Mouse (Mus musculus): Measurements from ENCODE around the gene Cacna1c.

The Cacna1c gene

DNA sequence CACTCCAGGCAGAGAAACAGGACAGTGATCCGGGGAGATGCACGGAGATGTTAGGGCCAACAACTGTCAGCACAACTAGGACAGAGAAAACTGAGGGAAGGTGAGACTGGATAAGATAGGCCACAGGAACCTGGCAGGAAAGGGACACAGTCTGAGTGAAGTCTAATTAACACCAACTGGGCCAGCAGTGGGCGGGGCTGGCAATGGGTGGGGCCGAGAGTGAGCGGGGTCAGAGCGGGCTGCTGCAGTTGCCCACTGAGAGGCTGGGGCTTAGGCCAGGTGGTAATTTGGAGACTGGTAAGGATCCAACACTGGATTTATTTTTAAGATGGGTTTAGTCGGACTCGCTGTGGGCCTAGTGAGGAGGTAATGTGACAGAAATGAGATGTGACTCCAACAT, 418.8 kb downstream of the Cacna1c start:
- DNase-seq, result no peak

DNA sequence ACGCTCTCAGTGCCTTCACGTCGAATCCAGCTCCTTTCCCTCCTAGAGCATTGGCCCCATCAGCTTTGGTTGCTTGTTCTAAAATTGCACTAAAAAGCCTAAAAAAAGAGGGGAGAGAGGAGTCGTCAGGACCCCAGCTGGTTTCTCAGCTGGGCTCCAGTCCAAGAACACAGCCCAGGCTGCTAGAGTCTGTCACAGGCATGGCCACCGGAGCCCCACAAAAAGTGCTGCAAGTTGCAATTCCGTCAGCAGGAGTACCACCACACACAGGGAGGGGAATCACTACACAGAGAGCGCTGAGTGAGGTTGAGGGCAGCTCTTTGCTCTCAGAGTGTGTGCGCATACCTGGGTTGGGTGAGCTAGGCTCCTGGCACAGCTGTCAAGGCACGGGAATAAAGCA, 419.8 kb downstream of the Cacna1c start:
- DNase-seq, result peak in 1 of 2 experiments; percentile 37

DNA sequence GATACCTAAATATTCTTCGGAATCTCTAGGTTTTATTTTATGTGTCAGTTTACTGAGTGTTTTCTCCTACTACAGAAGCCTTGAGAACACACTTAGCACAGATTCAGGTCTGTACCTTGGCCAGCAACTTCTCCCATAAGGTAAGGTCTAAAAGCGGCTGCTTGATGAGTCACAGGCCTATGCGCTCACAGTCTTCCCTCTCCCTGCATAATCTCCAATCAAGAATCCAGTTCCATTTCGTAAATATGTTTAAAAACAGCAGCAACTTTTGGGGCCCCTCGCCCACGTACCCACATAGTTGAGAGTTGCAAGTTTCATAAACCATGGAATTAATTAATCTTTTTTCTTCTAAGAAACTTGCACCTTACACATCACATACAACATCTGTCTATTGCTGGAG, 423.6 kb downstream of the Cacna1c start:
- no peak for DNase-seq

DNA sequence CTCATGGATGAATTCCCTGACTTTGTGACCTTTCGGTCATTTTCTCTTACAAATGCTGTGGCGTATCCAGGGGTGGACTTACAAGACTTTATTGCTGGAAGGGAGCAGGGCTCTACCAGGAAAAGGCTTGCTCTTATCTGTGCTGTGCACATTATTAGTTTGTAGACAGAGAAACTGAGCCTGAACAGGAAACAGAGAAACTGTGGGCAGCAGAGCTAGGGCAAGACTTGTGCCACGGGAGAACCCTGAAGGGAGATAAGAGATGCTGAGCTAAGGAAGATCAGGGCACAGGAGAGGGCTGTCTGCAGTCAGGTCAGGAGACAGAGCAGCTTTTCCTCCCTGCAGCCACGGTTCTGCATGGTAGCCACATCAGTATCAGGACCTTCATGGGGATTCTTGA, 425.1 kb downstream of the Cacna1c start:
- DNase-seq, result no peak

DNA sequence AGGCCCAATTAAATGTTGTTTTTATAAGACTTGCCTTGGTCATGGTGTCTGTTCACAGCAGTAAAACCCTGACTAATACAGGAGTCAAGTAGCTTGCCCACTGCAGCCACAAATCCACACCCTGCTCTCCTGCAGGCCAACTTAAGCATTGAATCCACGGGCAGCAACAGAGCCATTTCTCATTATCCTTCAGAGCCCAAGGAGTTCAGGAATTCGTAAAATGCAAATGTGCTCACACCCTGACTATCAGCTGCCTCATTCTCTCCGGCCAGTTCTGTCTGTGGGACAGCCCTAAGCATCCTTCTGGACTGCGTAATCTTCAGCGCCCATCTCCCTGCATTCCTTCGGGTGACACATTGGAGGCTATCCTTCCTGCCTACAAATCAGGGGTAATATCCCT, 425.8 kb downstream of the Cacna1c start:
- no peak for DNase-seq

DNA sequence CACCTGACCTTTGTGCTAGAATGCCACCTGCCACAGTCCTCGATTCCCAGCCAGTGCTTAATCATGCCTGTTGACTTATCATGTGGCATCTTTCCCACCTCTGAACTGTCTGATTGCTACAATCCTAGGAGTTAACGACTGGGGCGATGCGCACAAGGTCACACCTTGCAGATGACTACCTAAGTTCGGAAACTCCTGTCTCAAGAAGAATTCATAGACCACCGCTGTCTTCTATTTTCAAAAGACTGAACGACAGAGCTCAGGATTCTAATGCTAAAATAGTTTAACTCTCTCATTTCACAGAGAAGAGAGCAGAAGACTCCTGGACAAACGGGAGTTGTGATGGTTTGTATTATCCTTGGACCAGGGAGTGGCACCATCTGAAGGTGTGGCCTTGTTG, 426.4 kb downstream of the Cacna1c start:
- no peak for DNase-seq

DNA sequence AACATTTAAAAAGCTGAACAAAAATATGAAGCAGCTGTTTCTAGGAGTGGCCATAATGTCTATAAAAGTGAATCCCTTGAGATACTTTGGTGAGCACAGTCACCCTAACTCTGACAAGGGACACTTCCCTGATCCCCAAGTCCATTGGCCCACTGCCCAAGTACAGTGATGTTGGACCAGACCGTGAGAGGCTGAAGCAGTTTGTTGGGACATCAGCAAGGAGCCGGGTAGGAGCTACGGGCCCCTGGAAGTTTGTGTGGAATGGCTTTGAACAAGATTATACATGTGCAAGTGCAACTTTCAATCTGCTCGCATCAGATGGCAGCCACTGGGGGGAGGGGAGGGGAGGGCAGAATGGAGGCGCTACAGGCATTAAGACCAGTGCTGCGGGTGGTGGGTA, 428.5 kb downstream of the Cacna1c start:
- DNase-seq, result peak in 1 of 2 experiments; percentile 22

DNA sequence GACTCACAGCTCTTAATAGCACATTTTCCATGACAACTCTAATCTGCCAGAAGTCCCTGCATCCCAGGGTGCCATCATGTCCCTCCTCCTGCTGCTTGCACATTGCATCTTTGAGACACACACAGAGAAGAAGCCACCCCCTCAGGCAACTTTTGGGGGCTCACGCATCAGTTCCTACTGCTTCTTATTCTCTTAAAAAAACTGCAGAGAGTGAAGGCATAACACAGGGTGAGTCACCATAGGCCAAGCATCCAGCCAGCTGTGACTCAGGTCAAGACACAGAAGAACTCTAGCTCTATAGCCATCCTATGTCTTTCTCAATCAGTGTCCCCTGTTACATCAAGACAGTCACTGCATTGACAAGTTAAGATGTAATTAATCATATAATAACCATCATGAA, 431.0 kb downstream of the Cacna1c start:
- DNase-seq, result no peak

DNA sequence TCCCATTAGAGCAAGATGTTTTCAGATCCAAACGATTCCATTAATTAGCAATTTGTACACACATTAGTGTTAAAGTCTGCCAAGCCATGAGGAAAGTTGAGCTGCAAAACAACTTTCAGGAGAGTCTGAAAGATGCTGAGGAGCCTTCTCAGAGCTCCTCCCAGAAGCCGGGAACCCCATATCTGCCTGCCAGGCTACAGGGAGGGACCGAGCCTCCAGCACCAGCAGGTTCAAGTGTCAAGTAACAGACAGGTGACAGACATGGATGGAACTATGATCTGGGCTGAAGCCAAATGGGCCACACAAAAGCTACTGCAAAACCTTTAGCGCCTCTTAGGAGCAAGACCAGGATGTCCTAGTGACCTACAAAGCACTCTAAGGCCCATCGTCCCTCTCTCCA, 437.2 kb downstream of the Cacna1c start:
- DNase-seq, result no peak

DNA sequence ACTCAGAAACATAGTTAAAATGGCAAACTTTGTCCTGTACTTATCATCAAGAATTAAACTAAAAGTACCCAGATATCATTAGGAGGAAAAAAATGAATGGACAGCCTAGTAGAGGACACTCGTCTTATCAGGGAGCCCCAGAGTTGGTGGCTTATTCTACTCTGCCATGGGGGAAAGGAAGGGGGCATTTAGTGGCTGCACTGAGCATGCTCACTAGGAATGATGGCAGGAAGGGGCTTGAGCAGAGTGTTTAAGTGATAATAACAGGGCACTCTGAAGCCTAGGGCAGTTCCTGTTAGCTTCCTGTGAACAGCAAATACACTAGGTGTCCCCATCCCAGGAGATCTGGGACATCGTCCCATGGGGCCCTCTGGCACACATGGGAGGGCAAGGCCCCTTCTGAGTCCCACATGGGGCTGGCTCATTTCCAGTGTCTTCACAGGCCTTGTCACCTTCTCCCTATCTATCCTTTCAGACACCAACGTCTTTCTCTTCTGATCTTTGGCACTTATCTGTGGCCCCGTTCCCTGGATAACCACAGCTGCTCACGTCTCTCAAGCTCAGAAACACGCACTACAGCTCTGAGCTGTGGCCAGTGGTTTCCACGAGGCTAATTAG, 437.8 kb downstream of the Cacna1c start:
- no peak for DNase-seq

DNA sequence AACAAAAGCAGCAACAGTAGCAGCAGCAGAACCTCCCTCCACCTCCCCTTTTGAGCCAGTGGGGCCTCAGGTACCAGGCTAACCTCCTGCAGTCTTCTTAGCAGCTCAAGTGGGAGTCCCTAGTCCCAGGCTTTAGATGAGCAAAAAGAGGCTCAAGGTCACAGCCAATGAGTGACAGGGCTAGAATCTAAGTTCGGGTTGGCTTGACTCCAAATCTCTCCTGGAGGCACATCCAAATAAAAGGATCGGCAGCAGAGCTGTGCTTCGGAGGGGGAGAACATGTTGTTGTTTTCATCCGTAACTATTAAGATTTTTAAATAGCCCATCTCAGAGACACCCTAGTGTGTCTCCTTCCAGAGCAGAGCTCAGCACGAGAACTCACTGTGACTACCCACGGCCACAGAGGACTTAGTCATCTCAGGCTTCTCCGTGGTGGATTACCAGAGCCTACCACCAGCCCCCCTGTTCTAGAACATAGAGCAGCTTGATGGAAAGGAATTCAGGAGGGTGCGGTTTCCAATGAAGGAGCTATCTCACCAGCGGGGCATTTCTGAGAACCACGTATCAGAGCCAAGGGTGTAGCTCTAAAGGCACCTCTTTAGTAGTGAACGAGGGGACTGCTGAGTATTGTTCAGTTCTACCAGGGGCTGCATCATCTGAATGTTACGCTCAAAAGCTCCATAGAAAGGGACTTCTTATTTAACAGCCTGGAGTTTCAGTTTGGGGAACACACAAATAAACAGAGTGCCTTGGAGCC, 438.5 kb downstream of the Cacna1c start:
- no peak for DNase-seq

DNA sequence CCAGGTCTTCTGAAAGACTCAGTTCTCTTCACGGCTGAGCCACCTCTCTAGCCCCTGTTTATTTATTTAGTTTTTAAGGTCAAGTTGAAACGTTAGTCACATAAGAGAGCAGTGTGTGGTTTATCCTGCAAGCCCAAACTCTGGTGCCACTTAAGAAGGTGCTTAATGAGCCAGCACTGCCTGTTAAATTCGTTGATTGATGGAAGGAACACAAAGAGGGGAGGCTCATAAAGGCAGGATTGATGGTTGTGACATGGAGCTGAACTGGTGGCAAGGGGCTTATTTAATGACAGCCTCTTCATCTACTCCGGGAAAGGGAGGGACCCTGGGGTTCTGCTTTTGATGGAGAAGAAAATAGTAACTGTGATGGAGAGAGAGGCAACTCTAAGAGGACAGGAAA, 439.7 kb downstream of the Cacna1c start:
- no peak for DNase-seq

DNA sequence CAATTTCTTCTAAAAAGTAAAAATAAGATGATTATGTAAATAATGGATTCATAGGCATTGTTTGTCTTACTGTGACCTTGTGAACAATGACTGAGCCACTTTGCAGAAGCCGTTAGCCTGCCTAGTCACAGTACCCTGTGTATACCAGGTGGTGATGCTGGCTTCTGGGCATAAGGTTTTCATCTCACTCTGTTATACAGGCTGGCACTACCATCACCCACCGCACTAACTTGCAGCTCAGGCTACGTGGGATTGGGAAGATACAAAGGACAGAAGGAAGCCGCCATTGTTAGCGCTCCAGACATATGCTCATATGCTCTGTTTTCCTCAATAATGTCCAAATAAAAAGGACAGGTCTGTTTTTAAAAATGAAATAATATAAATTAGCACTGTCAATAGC, 440.4 kb downstream of the Cacna1c start:
- no peak for DNase-seq

DNA sequence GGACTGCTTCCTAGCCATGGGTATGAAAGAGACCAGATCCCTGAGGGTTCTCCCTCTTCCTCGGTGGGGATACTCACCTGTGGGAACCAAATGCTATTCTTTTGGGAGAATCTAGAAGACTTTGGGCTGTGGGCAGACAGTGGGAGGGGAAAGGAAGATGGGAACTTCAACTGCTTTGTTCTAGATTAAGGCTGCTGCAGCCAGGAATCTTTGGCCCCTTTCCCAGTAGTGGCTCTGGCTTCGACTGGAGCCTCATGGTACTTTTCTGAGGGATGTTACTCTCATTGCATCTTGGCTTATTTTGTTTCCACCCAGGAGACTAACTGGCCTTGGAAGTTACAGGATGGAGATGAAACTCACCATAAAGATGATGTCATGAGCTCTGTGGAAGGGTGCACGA, 441.8 kb downstream of the Cacna1c start:
- peak in 1 of 2 experiments; percentile 14 for DNase-seq

DNA sequence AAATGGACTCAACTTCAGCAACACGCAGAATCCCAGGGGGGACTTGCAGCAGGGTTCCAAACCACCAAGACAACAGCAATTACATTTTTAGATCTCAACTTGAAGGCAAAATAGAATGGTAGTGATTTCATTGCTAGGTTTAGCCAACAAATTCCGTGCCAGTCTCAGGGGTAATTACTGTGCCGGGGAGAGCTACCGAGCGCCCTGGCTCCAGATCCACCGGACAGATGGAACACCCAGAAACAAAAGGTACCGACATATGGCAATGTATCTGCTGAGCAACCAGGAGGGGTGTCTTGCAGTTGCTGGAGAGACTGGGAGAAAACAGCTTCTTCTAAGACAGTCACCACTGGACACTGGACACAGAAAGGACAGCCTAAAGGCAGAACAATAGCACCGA, 442.4 kb downstream of the Cacna1c start:
- no peak for DNase-seq

DNA sequence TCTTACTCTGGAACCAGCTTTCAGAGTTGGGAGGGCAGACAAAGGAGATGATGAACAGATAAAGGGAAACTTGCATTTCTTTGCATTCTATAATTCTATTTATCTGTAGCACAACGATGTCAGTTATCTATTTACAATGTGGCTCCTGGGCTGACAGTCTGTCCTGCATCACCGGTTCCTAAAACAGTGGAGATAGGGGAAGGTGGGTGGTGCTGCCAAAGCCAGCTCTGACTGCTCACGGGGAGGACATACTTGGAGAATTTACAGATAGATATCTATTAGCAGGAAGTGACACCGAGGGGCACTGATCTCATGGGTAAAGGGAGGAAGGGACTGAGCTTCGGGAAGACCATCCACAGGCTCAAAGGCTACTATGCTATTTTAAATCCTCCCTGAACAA, 443.2 kb downstream of the Cacna1c start:
- DNase-seq, result no peak

DNA sequence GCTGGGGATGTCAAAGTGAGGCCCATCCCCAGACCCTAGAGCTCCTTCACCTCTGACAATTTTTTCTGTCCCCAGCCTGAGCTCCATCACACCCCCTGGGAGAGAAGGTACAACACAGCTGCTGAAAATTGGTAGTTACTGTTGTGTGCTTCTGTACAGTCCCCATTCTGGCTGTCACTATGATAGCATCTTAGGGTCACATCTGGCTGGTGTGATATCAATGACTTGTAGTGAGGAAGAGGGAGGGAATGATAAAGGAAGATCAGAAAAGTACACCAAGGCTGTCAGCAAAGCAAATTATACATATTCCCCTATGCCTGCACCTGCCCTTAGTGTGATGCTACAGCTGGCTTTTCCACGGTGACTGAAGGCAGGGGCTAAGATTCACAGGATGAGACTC, 446.9 kb downstream of the Cacna1c start:
- no peak for DNase-seq

DNA sequence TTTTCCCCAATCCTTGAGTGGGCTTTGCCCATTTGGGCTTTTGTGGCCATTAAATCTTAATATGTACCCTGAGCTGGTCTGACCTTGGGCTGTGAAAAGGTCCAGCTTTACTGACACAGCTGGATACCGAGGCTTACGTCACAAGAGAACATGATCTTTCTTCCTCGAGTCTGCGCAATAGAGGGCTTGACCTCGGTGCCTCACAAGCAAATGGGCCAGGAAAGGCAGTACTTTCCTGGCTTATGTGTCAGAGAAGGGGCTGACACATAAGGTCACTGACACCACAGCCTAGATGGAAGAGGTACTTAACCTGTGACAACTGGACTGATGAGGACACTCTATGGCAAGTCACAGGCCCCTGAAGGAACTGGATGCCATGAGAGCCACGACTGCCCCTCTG, 453.5 kb downstream of the Cacna1c start:
- DNase-seq, result no peak

DNA sequence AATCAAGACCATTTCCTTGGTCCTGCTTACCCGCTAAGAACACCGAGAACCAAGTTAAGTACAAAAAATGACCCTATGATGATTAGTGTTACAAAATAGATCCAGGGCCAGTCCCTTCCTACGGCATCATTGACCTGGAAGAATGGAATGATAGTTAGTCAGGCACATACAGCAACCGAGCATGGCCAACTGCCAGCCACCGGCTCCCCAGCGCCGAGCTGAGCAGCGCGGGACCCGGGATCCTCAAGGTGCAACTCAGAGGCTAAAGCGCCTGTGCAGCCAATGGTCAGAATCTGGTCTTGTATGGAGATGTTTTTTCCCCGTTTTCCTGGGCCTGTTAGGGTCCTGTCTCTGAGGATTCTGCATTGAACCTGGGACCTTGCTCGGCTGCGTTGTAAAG, 454.4 kb downstream of the Cacna1c start:
- no peak for DNase-seq

DNA sequence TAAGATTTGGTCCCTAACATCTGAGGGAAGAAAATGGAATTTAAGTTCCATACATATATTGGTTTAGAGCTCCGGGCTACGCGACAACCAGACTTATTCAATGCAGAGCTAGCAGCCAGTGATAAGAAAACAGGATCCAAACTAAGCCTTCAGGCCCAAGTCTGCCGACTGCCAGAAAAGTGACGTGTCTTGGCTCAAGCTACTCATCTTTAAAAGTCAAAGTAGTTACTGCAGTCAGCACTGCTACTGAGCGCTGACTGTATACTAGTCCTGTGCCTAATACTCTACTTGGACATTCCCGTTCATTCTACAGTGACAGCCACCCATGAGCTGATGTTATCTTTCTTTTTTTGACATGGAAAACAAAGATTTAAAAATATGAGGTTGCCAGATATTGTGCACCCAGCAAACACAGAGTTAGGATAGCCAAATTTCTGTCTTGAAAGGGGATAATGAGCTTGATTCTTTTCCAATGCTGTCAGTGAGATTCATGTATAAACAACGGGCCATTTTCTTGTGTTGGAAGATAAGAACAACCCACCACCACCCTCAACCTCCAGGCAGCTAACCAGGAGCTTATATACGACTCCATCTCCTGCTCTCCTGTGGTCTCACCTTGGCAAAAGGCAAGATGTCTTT, 456.1 kb downstream of the Cacna1c start:
- peak; percentile 24 to 55 for DNase-seq

DNA sequence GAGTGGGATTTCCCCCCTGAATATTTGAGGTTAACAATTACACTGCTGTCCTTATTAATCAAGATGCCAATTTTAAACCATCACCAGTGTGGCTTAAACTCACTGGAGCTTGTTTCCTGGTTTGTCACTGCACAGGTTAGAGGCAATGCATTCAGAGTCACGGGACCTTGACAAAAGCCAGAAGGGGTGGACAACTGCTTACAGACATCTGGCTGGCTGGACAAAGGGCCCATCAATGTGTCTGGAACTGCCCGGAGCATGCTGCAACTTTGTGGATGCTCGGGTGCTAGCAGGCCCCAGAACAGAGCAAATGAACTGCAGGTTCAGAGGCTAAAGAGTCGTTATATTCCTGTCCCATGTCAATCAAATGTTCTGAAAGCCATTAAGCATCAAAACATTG, 456.9 kb downstream of the Cacna1c start:
- no peak for DNase-seq

DNA sequence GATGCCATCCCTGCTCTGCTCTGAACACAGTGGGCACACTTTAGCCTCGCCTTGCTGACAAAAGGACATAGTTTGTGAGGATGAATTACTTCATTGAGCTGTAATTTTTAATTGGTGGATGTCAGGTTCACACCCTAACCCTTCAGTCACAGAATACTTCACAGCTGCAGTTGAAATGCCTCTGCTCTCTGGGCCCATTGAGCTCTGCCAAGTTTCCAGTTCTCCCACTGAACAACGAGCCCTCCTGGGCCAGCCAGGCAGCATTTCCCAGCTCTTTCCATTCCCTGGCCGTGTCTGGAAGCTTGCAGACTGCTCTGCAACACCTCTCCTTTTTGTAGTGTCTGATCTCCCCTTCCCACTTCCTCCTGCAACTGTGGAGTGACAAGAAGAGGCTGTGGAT, 457.6 kb downstream of the Cacna1c start:
- peak in 1 of 2 experiments; percentile 39 for DNase-seq

DNA sequence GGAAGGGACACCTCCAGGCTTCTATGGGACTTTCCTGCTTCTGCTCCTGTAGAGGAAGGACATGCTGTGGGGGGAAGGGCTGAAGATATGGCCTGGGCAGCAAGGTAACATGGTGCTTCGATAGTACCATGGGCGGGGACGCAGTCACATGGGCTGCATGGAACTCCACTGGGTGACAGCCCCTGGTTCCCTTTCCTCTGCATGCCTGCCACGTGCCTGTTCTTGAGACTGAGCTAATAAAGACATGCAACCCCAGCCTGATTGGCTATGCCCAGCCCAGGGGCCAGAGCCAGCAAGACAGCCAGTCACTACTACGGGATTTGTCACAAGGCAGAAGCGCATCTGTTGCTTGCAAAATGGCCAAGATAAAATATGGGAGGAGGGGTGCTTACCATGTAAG, 459.1 kb downstream of the Cacna1c start:
- DNase-seq, result no peak

DNA sequence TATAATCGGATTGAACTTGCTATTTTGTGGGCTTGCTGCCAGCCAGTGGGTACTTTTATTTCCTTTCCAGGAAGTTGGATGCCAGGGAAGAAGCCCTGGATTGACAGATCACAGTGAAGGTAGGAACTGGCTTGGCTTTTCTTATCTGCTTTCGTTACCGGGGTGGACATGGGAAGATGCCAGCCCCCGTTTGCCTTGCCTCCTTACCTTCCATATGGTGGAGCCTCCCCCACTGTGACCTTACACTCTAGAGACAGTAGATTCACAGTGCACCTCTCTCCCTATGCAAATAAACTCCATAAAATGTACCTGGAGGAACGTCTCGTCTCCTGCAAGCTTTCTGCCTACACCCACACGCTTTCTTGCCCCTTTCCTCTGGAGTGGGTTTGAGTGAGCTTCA, 459.7 kb downstream of the Cacna1c start:
- DNase-seq, result no peak

Measured in lung, postnatal 4 days (tissue).